Mouse (Mus musculus) limb, embryonic 14.5 days (tissue): ENCODE measurements around the gene Tmem86a. TPM values are rescaled to one million over a fixed set of nuclear protein-coding genes. Genes with fewer than 3 reads are reported as not detected.

ENCODE experiments used
- ATAC-seq: fragments of 200-750 bp; cut with Nextera tagmentation; 2 replicates; pipeline ENCODE4 v1.8.0; 2017; ENCODE audit warnings: low read depth, moderate number of reproducible peaks, moderate TSS enrichment; ENCODE audit not compliant: low FRiP score
- DNase-seq: peaks from one replicate; pipeline ENCODE4 v3.0.0-alpha.2; 2015; ENCODE audit warnings: low spot score
- H3K27ac ChIP-seq: fragments of 300-500 bp; sonication (generic); replicated peaks from 2 replicates; pipeline ENCODE4 v1.5.1; 2014; ENCODE audit warnings: low read depth, mild to moderate bottlenecking, low read length, moderate library complexity, mixed read lengths
- H3K27me3 ChIP-seq: fragments of 300-500 bp; sonication (generic); 2 replicates; pipeline ENCODE4 v1.6.1; 2014; ENCODE audit warnings: low read length, mixed read lengths; ENCODE audit not compliant: control insufficient read depth, insufficient read depth
- H3K36me3 ChIP-seq: fragments of 300-500 bp; sonication (generic); 2 replicates; pipeline ENCODE4 v1.6.1; 2014; ENCODE audit warnings: mild to moderate bottlenecking, low read length, moderate library complexity, mixed read lengths; ENCODE audit not compliant: control insufficient read depth, insufficient read depth
- H3K4me1 ChIP-seq: fragments of 300-500 bp; sonication (generic); 2 replicates; pipeline ENCODE4 v1.6.1; 2014; ENCODE audit warnings: antibody characterized with exemption, low read length, mixed read lengths; ENCODE audit not compliant: control insufficient read depth, insufficient read depth
- H3K4me2 ChIP-seq: fragments of 300-500 bp; sonication (generic); replicated peaks from 2 replicates; pipeline ENCODE4 v1.6.1; 2014; ENCODE audit warnings: low read depth, mild to moderate bottlenecking, low read length, moderate library complexity; ENCODE audit not compliant: severe bottlenecking
- H3K4me3 ChIP-seq: fragments of 300-500 bp; sonication (generic); replicated peaks from 2 replicates; pipeline ENCODE4 v1.5.1; 2014; ENCODE audit warnings: low read length
- H3K9ac ChIP-seq: fragments of 300-500 bp; sonication (generic); 2 replicates; pipeline ENCODE4 v1.6.1; 2014; ENCODE audit warnings: mild to moderate bottlenecking, low read depth, low read length, moderate library complexity; ENCODE audit not compliant: severe bottlenecking
- H3K9me3 ChIP-seq: fragments of 300-500 bp; sonication (generic); 2 replicates; pipeline ENCODE4 v1.6.1; 2016; ENCODE audit warnings: low read length; ENCODE audit not compliant: control insufficient read depth
- POLR2A ChIP-seq: fragments of 200-500 bp; IDR thresholded peaks from 2 replicates; pipeline ENCODE4 v1.8.0; 2012; ENCODE audit warnings: inconsistent platforms, mild to moderate bottlenecking, moderate library complexity, borderline replicate concordance; ENCODE audit not compliant: insufficient read depth, insufficient read length; ENCODE audit errors: extremely low read depth
- WGBS: fragments of 180-500 bp; shearing (Covaris S2); extraction: QIAGEN DNeasy Blood & Tissue Kit; methylation state at CpG from one replicate; pipeline ENCODE4 v1.1.7; 2014; 5-methylcytosine and 5-hydroxymethylcytosine counted together
- microRNA-seq: library from miRNA; unstranded; fragments of <30 nt; microRNA quantifications from one replicate; pipeline ENCODE4, GENCODE M21; 2016
- polyA plus RNA-seq, 2 experiments: library from polyadenylated mRNA; depleted of rRNA in 1 of 2; stranded (reverse) in 1 of 2; unstranded in 1 of 2; fragments of >200 nt; fragmentation: Nextera tagmentation in 1 of 2; extraction: Ambion mirVana in 1 of 2; gene quantifications; 2 replicates each; pipeline versions ENCODE4 v1.2.1 to v1.2.3; 2012 to 2014

Tmem86a gene
- polyA plus RNA-seq, 2 experiments, result 20.6 to 21.0 TPM

DNA sequence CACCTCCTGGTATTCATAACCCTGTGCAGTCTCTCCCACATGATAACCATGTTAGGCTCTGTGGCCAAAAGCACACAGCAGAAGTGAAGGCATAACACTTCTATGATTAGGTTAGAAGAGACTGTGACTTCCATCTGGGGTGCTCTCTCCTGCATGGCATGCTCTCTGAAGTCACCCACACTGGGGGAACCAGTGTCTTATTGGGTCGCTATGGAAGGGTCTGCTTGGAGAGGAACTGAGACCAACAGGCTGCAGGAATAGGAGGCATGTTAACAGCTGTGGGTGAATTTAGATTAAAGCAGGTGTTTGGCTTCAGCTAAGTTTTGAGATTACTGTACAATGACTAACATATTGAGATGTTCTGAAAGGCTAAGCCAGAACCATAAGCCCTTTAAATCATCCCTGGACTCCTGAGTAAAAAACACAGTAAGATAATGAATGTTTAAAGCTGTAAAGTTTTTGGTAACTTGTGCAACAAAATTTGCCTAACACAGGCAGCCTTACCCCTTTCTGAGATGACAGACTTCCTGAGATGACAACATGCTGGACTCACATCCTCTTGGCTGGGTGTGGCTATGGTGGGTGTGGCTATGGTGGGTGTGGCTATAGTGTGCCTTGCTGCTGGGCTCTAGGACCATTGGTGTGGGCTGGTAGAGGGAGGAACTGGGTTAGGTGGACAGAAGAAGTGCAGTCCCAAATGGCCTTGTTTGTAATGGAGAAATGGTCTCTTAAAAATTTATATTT lies 53.4 kb downstream of the Tmem86a start:
- TF ChIP-seq POLR2A, result no peak
- Histone ChIP-seq H3K27ac (no peak overlapping the region), H3K27me3 (no peaks in the 10 kb centered on the region), H3K9ac (no peak overlapping the region), H3K36me3 (no peaks in the 10 kb centered on the region), H3K9me3 (no peaks in the 10 kb centered on the region), H3K4me3 (no peak overlapping the region), H3K4me1 (no peaks in the 10 kb centered on the region), H3K4me2 (no peak overlapping the region)
- 65% methylated on average over 1 of the region's 1 CpGs for WGBS
- ATAC-seq (no peak), DNase-seq (no peak)

Small RNAs within 50 kb of the gene (microRNA-seq; reads per million reads assigned to microRNA genes)
- gene Mir7056, result not detected

Other genes starting within 250 kb of the Tmem86a start
- 692 and 736 TPM in 2 replicates for gene Ldha, start 209.1 kb upstream of the Tmem86a start, polyA plus RNA-seq (2012; rRNA removed)
- 1,461 and 1,594 TPM in 2 replicates for gene Ldha, start 209.1 kb upstream of the Tmem86a start, polyA plus RNA-seq (2014; fragmentation: Nextera tagmentation; extraction: Ambion mirVana)
- gene Ldhc, start 189.4 kb upstream of the Tmem86a start, polyA plus RNA-seq (2012; rRNA removed), result 0.06 TPM in 1 of 2 replicates, not detected in the other
- not detected in 2 replicates for gene Ldhc, start 189.4 kb upstream of the Tmem86a start, polyA plus RNA-seq (2014; fragmentation: Nextera tagmentation; extraction: Ambion mirVana)
- 86.2 and 119 TPM in 2 replicates for gene Tsg101, start 130.6 kb upstream of the Tmem86a start, polyA plus RNA-seq (2012; rRNA removed)
- 189 and 197 TPM in 2 replicates for gene Tsg101, start 130.6 kb upstream of the Tmem86a start, polyA plus RNA-seq (2014; fragmentation: Nextera tagmentation; extraction: Ambion mirVana)
- 9.4 and 10.2 TPM in 2 replicates for gene Uevld, start 92.1 kb upstream of the Tmem86a start, polyA plus RNA-seq (2012; rRNA removed)
- gene Uevld, start 92.1 kb upstream of the Tmem86a start, polyA plus RNA-seq (2014; fragmentation: Nextera tagmentation; extraction: Ambion mirVana), result 10.0 and 12.5 TPM in 2 replicates
- gene Gm9999, start 67.0 kb upstream of the Tmem86a start, polyA plus RNA-seq (2012; rRNA removed), result not detected in 2 replicates
- gene Gm9999, start 67.0 kb upstream of the Tmem86a start, polyA plus RNA-seq (2014; fragmentation: Nextera tagmentation; extraction: Ambion mirVana), result not detected in 2 replicates
- 12.5 and 12.8 TPM in 2 replicates for gene Spty2d1, start 42.2 kb upstream of the Tmem86a start, polyA plus RNA-seq (2012; rRNA removed)
- gene Spty2d1, start 42.2 kb upstream of the Tmem86a start, polyA plus RNA-seq (2014; fragmentation: Nextera tagmentation; extraction: Ambion mirVana), result 19.6 and 20.6 TPM in 2 replicates
- gene Ptpn5, start 83.1 kb downstream of the Tmem86a start, polyA plus RNA-seq (2012; rRNA removed), result 0.54 and 0.74 TPM in 2 replicates
- gene Ptpn5, start 83.1 kb downstream of the Tmem86a start, polyA plus RNA-seq (2014; fragmentation: Nextera tagmentation; extraction: Ambion mirVana), result 0.22 TPM in 1 of 2 replicates, not detected in the other
- gene Mrgpra6, start 154.3 kb downstream of the Tmem86a start, polyA plus RNA-seq (2012; rRNA removed), result not detected in 2 replicates
- not detected in 2 replicates for gene Mrgpra6, start 154.3 kb downstream of the Tmem86a start, polyA plus RNA-seq (2014; fragmentation: Nextera tagmentation; extraction: Ambion mirVana)
- gene Mrgpra9, start 202.2 kb downstream of the Tmem86a start, polyA plus RNA-seq (2012; rRNA removed), result not detected in 2 replicates
- not detected in 2 replicates for gene Mrgpra9, start 202.2 kb downstream of the Tmem86a start, polyA plus RNA-seq (2014; fragmentation: Nextera tagmentation; extraction: Ambion mirVana)